Mouse (Mus musculus): Measurements from ENCODE around the gene Plcd3. TPM values are rescaled to one million over a fixed set of nuclear protein-coding genes. Genes with fewer than 3 reads are reported as not detected.

Plcd3 gene
- total and polyA plus RNA-seq, 3 experiments = 7.1 to 24.3 (median 11.3) TPM

DNA sequence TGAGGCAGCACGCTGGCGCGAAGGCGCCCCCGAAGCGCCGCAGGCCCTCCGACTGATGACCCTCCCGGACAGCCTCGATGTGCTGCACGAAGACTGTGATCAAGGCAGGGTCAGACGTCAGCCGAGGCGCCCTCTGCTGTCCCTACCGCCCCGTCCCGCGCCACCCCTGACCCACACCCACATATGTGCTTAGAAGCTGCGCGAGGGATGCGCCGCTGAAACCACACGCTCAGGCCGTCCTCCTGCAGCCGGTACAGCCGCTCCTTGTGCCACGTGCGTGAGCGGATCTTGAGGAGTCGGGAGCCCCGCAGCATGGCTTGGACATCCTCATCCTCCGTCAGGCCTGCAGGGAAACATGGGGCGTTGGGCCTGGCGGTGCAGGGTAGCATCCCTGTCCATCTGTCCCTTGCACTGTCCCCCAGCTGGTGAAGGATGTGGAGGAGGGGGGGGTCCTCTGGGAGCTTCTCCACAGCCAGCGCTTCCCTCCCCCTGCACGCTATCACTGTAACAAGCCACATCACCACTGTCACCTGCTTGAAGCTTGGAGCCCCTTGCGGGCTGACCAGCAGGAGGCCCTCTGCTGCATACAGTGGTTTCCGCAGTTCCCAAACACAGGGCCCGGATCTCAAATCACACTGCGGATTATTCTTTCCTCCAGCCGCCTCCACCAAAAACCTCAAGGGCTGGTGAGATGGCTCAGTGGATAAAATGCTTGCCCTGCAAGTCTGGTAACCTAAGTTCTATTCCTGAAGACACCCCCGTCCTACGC lies 21.0 kb downstream of the Plcd3 start:
- peaks cover 0 to 9% of the 10 kb centered on the region in 2 experiments; a peak in 1 of 4 replicates for H3K4me1 ChIP-seq (ENCODE audit: control insufficient read depth in 1 of 2, insufficient read depth in 2 of 2)
- no peak overlapping the region for H3K27ac ChIP-seq (ENCODE audit: insufficient read depth, low read depth)
- peaks cover 44 to 60% of the 10 kb centered on the region in 2 experiments for H3K36me3 ChIP-seq (replicated peaks in 1 of 2; ENCODE audit: control insufficient read depth in 1 of 2, insufficient read depth in 1 of 2, low read length in 1 of 2)
- H3K9me3 ChIP-seq (replicated peaks; ENCODE audit: low read length) = no peaks in the 10 kb centered on the region
- dilution Hi-C loops (cut with MboI; ENCODE audit: extremely low pct_ligation_motif_present, extremely low pct_unique_long_range_greater_than_20kb, low sequenced_read_pairs) (no loop called here), in situ Hi-C loops (cut with MboI; ENCODE audit: low pct_ligation_motif_present, low pct_unique_long_range_greater_than_20kb, low sequenced_read_pairs) (no loop called here)
- H3K9ac ChIP-seq (ENCODE audit: insufficient read depth, low read depth) = no peak overlapping the region
- no peak overlapping the region for H3K4me3 ChIP-seq (replicated peaks in 1 of 3; ENCODE audit: low read depth in 2 of 3, low read length in 2 of 3, poor library complexity in 1 of 3)
- H3K79me2 ChIP-seq (replicated peaks; ENCODE audit: control insufficient read depth, extremely low read depth, insufficient read depth, poor library complexity, severe bottlenecking) = no peaks in the 10 kb centered on the region
- no peak overlapping the region for H3K4me2 ChIP-seq (ENCODE audit: insufficient read depth, low read depth, poor library complexity, severe bottlenecking)
- DNase-seq (ENCODE audit: extremely low read depth) = no peak
- H3K27me3 ChIP-seq (replicated peaks) = no peaks in the 10 kb centered on the region
- TF ChIP-seq ETS1 (conservative IDR thresholded peaks at IDR 0.05; ENCODE audit: low read depth, low read length) (no peak), USF1 (IDR thresholded peaks at IDR 0.05; ENCODE audit: low read depth, low read length) (no peak), MAZ (IDR thresholded peaks at IDR 0.05; ENCODE audit: low read depth, low read length) (no peak), PAX5 (IDR thresholded peaks at IDR 0.05; ENCODE audit: low read length) (no peak), TBP (conservative IDR thresholded peaks at IDR 0.05; ENCODE audit: low read depth, low read length) (no peak), RAD21 (IDR thresholded peaks at IDR 0.05; ENCODE audit: low read depth, low read length) (no peak)

DNA sequence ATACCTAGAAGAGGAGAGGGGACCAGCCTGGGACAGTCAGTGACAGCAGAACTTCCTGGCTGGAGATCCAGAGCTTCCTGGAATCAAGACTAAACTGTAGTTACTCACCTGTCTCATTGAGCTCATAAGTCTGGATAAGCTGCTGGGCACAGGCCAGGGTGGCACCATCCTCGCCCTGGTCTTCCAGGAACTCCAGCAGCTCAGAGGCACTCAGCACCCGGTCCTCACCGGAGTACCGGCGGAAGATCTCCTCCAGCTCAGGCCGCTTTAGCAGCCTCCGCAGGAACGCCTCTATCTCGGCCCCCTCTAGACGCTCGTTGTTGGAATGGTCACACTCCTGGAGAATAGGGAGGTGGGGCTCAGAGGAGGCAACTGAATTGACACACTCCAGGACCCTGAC lies 23.3 kb downstream of the Plcd3 start:
- Histone ChIP-seq H3K9me3 (replicated peaks; ENCODE audit: low read length) (no peaks in the 10 kb centered on the region), H3K27me3 (replicated peaks) (no peaks in the 10 kb centered on the region), H3K79me2 (replicated peaks; ENCODE audit: control insufficient read depth, extremely low read depth, insufficient read depth, poor library complexity, severe bottlenecking) (no peaks in the 10 kb centered on the region), H3K36me3 (replicated peaks in 1 of 2; ENCODE audit: control insufficient read depth in 1 of 2, insufficient read depth in 1 of 2, low read length in 1 of 2) (peaks cover 61 to 80% of the 10 kb centered on the region in 2 experiments), H3K4me2 (ENCODE audit: insufficient read depth, low read depth, poor library complexity, severe bottlenecking) (no peak overlapping the region), H3K9ac (ENCODE audit: insufficient read depth, low read depth) (no peak overlapping the region), H3K27ac (ENCODE audit: insufficient read depth, low read depth) (no peak overlapping the region), H3K4me1 (ENCODE audit: control insufficient read depth in 1 of 2, insufficient read depth in 2 of 2) (peaks cover 0 to 10% of the 10 kb centered on the region in 2 experiments; a peak in 1 of 4 replicates), H3K4me3 (replicated peaks in 1 of 3; ENCODE audit: low read depth in 2 of 3, low read length in 2 of 3, poor library complexity in 1 of 3) (no peak overlapping the region)
- dilution Hi-C loops (cut with MboI; ENCODE audit: extremely low pct_ligation_motif_present, extremely low pct_unique_long_range_greater_than_20kb, low sequenced_read_pairs) (no loop called here), in situ Hi-C loops (cut with MboI; ENCODE audit: low pct_ligation_motif_present, low pct_unique_long_range_greater_than_20kb, low sequenced_read_pairs) (no loop called here)
- TF ChIP-seq NELFE (IDR thresholded peaks at IDR 0.05; ENCODE audit: low read depth, low read length) = no peak
- no peak for TF ChIP-seq POLR2AphosphoS2 (IDR thresholded peaks at IDR 0.05; ENCODE audit: low read depth, low read length)
- TF ChIP-seq GABPA (IDR thresholded peaks at IDR 0.05; ENCODE audit: insufficient replicate concordance, low read depth, low read length) = no peak
- no peak for TF ChIP-seq PAX5 (IDR thresholded peaks at IDR 0.05; ENCODE audit: low read length)
- no peak for TF ChIP-seq MAFK (IDR thresholded peaks at IDR 0.05; ENCODE audit: insufficient replicate concordance, low read length)
- TF ChIP-seq HCFC1 (IDR thresholded peaks at IDR 0.05; ENCODE audit: low read depth, low read length) = no peak
- TF ChIP-seq MXI1 (IDR thresholded peaks at IDR 0.05; ENCODE audit: low read depth, low read length) = no peak
- TF ChIP-seq ZMIZ1 (IDR thresholded peaks at IDR 0.05; ENCODE audit: low read depth, low read length) = no peak
- TF ChIP-seq SIN3A (IDR thresholded peaks at IDR 0.05; ENCODE audit: low read length) = no peak
- TF ChIP-seq USF1 (IDR thresholded peaks at IDR 0.05; ENCODE audit: low read depth, low read length) = no peak
- no peak for DNase-seq (ENCODE audit: extremely low read depth)

All from CH12.LX (cell line).